In the genomic region with DNA sequence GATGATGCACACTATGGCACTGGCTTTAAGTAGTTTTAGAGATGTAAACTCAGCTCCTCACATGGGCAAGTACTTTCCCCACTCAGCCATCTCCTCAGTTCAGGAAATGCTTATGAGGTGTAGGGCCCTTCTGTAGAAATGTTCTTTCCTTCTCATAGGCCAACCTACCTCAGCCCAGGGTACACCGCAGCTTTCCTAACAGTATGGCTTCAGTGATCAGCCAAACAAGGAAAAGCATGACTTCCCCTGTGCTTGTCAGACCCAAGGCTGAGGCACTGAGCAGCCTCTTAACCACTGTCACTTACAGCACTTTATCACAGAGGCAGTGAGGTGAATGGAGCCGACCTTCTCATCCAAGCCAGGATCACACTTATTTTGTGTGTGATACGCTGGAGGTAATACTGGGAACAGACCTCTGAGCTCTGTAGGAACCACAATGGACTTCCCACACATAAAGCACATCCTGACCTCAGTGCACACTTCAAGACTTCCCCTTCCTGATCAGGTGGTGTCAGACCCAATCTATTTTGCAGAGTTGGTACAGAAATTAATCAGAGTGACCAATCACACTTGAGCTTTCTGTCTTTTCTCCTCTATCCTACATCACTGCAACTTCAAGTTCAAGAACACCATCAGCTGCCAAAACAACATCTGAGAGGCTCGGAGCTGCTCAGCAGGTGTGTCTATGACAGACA, we compare ENCODE assay signal across 13 mouse cellular contexts. TPM values are rescaled to one million over a fixed set of nuclear protein-coding genes. Genes with fewer than 3 reads are reported as not detected.
A peak's percentile ranks its signal among the peaks of the same experiment; 100 is the strongest.
DNase-seq lines count a peak whose midpoint lies in the region; ATAC-seq lines count a peak whose summit lies in the region.
"Had no signal": no experiment of that assay in that cellular context is flagged by ENCODE, and none has a peak within 500 bp of the region (broad histone marks: within the 10 kb centered on the region; RNA-seq: fewer than 3 reads in every experiment).

No protein-coding gene starts in this region.

- 83% methylated on average over 4 of the region's 4 CpGs for WGBS in kidney, embryonic 14.5 days
- 87% methylated on average over 4 of the region's 4 CpGs for WGBS in intestine, embryonic 16.5 days

- peaks cover 18% of the 10 kb centered on the region for H3K4me1 ChIP-seq in kidney, embryonic 14.5 days (ENCODE audit: control insufficient read depth, insufficient read depth, low read length)
- H3K4me1 ChIP-seq in brown adipose tissue, adult 24 weeks (ENCODE audit: control insufficient read depth, insufficient read depth, insufficient read length, low read length) = peaks cover 72% of the 10 kb centered on the region
- H3K4me1 ChIP-seq in intestine, embryonic 16.5 days (ENCODE audit: control insufficient read depth, insufficient read depth, low read length) = peaks cover 51% of the 10 kb centered on the region

- no peak overlapping the region for H3K4me2 ChIP-seq in kidney, embryonic 14.5 days (replicated peaks; ENCODE audit: low read depth, low read length)
- H3K4me2 ChIP-seq in intestine, embryonic 16.5 days (ENCODE audit: low read depth, low read length) = no peak overlapping the region
- H3K4me2 ChIP-seq: kidney, embryonic 15.5 days; neural tube, embryonic 12.5 days had no signal

- no peaks in the 10 kb centered on the region for H3K36me3 ChIP-seq in kidney, embryonic 14.5 days (ENCODE audit: control insufficient read depth, insufficient read depth, low read length)
- no peaks in the 10 kb centered on the region for H3K36me3 ChIP-seq in intestine, embryonic 16.5 days (ENCODE audit: control insufficient read depth, insufficient read depth, low read length)
- H3K36me3 ChIP-seq: kidney, embryonic 15.5 days; midbrain, embryonic 10.5 days; neural tube, embryonic 12.5 days had no signal

- no peak for DNase-seq in kidney, postnatal 4 days
- peak; percentile 44 for DNase-seq in CD4-positive, CD25-positive, alpha-beta regulatory T cell, adult 2 months (ENCODE audit: low read depth, low spot score)
- DNase-seq in yolk sac, embryonic 10.5 days (ENCODE audit: low spot score) = no peak
- no peak for DNase-seq in testis, postnatal 10 days (ENCODE audit: low spot score)
- no peak for DNase-seq in layer of hippocampus, adult 11-12 months (ENCODE audit: low spot score)
- DNase-seq: thymus, postnatal 14 days had no signal

- ATAC-seq in kidney, embryonic 14.5 days (ENCODE audit: low FRiP score, low TSS enrichment) = no peak
- ATAC-seq in intestine, embryonic 16.5 days = no peak
- ATAC-seq: forebrain, embryonic 14.5 days had no signal

- no peak overlapping the region for H3K9ac ChIP-seq in kidney, embryonic 14.5 days (ENCODE audit: low read depth, low read length)
- no peak overlapping the region for H3K9ac ChIP-seq in intestine, embryonic 16.5 days (ENCODE audit: low read depth, low read length)
- H3K9ac ChIP-seq: kidney, embryonic 15.5 days; neural tube, embryonic 12.5 days had no signal

- H3K27ac ChIP-seq in kidney, embryonic 14.5 days (ENCODE audit: low read depth, low read length) = peak overlapping the region; percentile 18; the same call in 1 of the 2 replicates
- H3K27ac ChIP-seq in brown adipose tissue, adult 24 weeks (replicated peaks; ENCODE audit: low read depth, low read length) = peak overlapping the region; percentile 96
- peak overlapping the region; percentile 76 for H3K27ac ChIP-seq in intestine, embryonic 16.5 days (ENCODE audit: low read length)
- H3K27ac ChIP-seq: midbrain, embryonic 10.5 days; neural tube, embryonic 12.5 days had no signal

- H3K9me3 ChIP-seq in kidney, embryonic 14.5 days (ENCODE audit: control insufficient read depth, low read length) = no peaks in the 10 kb centered on the region
- H3K9me3 ChIP-seq in intestine, embryonic 16.5 days (ENCODE audit: control insufficient read depth, low read length) = no peaks in the 10 kb centered on the region
- H3K9me3 ChIP-seq: kidney, embryonic 15.5 days; midbrain, embryonic 10.5 days; neural tube, embryonic 12.5 days had no signal

- H3K27me3 ChIP-seq in kidney, embryonic 14.5 days (ENCODE audit: control insufficient read depth, insufficient read depth, low read length) = no peaks in the 10 kb centered on the region
- H3K27me3 ChIP-seq in intestine, embryonic 16.5 days (replicated peaks; ENCODE audit: control insufficient read depth, insufficient read depth, low read length) = no peaks in the 10 kb centered on the region
- H3K27me3 ChIP-seq: kidney, embryonic 15.5 days; neural tube, embryonic 12.5 days had no signal

- no peak overlapping the region for H3K4me3 ChIP-seq in kidney, embryonic 14.5 days (ENCODE audit: low read length)
- no peak overlapping the region; the same call in 1 of the 2 replicates for H3K4me3 ChIP-seq in brown adipose tissue, adult 24 weeks (ENCODE audit: insufficient read depth, low read depth, low read length)
- H3K4me3 ChIP-seq in intestine, embryonic 16.5 days (ENCODE audit: low read length) = no peak overlapping the region
- H3K4me3 ChIP-seq: kidney, embryonic 15.5 days; midbrain, embryonic 10.5 days; neural tube, embryonic 12.5 days had no signal

RNA-seq across cellular contexts. Expression of a gene that starts 26.0 kb away (rescaled TPM):
- polyA plus RNA-seq in kidney, embryonic 14.5 days (2014; fragmentation: Nextera tagmentation; extraction: Ambion mirVana) = 17.0 and 22.1 TPM in 2 replicates
- polyA plus RNA-seq in brown adipose tissue, adult 24 weeks (2012; ENCODE audit: insufficient read depth, insufficient read length, missing spikeins) = 44.1 and 50.2 TPM in 2 replicates
- 22.2 and 23.7 TPM in 2 replicates for polyA plus RNA-seq in intestine, embryonic 16.5 days (2015; fragmentation: Nextera tagmentation; extraction: Ambion mirVana)

Comparison
In these comparisons a context has a peak if more than half of its experiments do, and no peak if none do; other contexts are left out.
1. H3K27ac ChIP-seq: peak in every context shown above with its lines; median percentile 96 in brown adipose tissue, adult 24 weeks; 76 in intestine, embryonic 16.5 days; 18 in kidney, embryonic 14.5 days.